Mouse (Mus musculus) CH12.LX (cell line): ENCODE results near the gene Chrm4.

ENCODE experiments used
- CTCF ChIP-seq, 2 experiments: IDR thresholded peaks in 1 of 2; conservative IDR thresholded peaks in 1 of 2; 2 replicates each; pipeline ENCODE4 v1.5.1; 2011 to 2012; ENCODE audit warnings: low read depth in 2 of 2, low read length in 2 of 2, improper control_type of control experiment in 1 of 2, inconsistent platforms in 1 of 2, mild to moderate bottlenecking in 1 of 2, moderate library complexity in 1 of 2
- NRF1 ChIP-seq: IDR thresholded peaks from 2 replicates; pipeline ENCODE4 v1.6.1; 2014; ENCODE audit warnings: low read depth, mild to moderate bottlenecking, inconsistent platforms, low read length, improper control_type of control experiment, moderate library complexity
- POLR2A ChIP-seq: IDR thresholded peaks from 2 replicates; pipeline ENCODE4 v1.6.1; 2011; ENCODE audit warnings: low read depth, mild to moderate bottlenecking, improper control_type of control experiment, low read length
- USF2 ChIP-seq: conservative IDR thresholded peaks from 2 replicates; pipeline ENCODE4 v1.6.1; 2011; ENCODE audit warnings: low read depth, low read length, improper control_type of control experiment

DNA sequence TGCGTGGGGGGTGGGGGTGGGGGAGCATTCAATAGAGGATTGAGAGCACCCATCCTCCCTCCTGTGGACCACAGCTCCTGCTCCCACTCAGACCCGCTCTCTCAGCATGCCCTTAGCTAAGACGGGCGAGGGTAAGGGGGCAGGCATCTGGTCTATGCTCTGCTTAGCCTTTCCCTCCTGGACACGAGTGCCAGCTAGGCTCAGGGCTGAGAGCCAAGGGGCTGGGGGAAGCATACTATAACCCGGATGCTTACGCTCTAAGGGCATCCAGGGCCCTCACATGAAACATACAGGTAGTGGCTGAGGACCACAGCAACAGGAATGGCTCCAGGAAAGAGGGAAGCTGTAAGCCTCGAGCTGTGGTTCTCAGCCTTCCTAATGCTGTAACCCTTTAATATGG, 31.0 kb downstream of the Chrm4 start:
- no peak for TF ChIP-seq POLR2A
- TF ChIP-seq USF2, result no peak
- TF ChIP-seq NRF1, result no peak
- TF ChIP-seq CTCF (conservative IDR thresholded peaks at IDR 0.05 in 1 of 2, IDR thresholded peaks at IDR 0.05 in 1 of 2; ENCODE audit: low read depth in 2 of 2, low read length in 2 of 2), result no peak
